Mouse (Mus musculus) 3134 (cell line): Measurements from ENCODE around the gene Cd82.

ENCODE experiments used
- DNase-seq: peaks from one replicate; pipeline ENCODE4 v3.0.0-alpha.2; 2011; ENCODE audit warnings: low spot score; ENCODE audit not compliant: insufficient read length; ENCODE audit errors: extremely low read depth

The Cd82 gene

GRCm38 (mm10) chr2:93469118-93469517 is 6.2 kb upstream of the Cd82 start:
- DNase-seq, result no peak

- no peak for DNase-seq
Observed at GRCm38 (mm10) chr2:93466314-93466713, 3.4 kb upstream of the Cd82 start.

GRCm38 (mm10) chr2:93461869-93462714 is 848 bp downstream of the Cd82 start:
- peak; percentile 99 for DNase-seq

- no peak for DNase-seq
Observed at GRCm38 (mm10) chr2:93460786-93461469, 2.0 kb downstream of the Cd82 start.

- DNase-seq, result no peak
Observed at GRCm38 (mm10) chr2:93459208-93459920, 3.6 kb downstream of the Cd82 start.

- peak; percentile 72 for DNase-seq
Observed at GRCm38 (mm10) chr2:93458332-93459207, 4.4 kb downstream of the Cd82 start.

GRCm38 (mm10) chr2:93457426-93458130 is 5.4 kb downstream of the Cd82 start:
- no peak for DNase-seq

GRCm38 (mm10) chr2:93456140-93456539 is 6.8 kb downstream of the Cd82 start:
- no peak for DNase-seq

GRCm38 (mm10) chr2:93454817-93455591 is 7.9 kb downstream of the Cd82 start:
- no peak for DNase-seq

- no peak for DNase-seq
Observed at GRCm38 (mm10) chr2:93454334-93454733, 8.6 kb downstream of the Cd82 start.

- DNase-seq, result no peak
Observed at GRCm38 (mm10) chr2:93453046-93453445, 9.9 kb downstream of the Cd82 start.

GRCm38 (mm10) chr2:93452506-93452905 is 10.4 kb downstream of the Cd82 start:
- DNase-seq, result no peak

GRCm38 (mm10) chr2:93452057-93452456 is 10.9 kb downstream of the Cd82 start:
- no peak for DNase-seq

- no peak for DNase-seq
Observed at GRCm38 (mm10) chr2:93451219-93451938, 11.6 kb downstream of the Cd82 start.

- DNase-seq, result no peak
Observed at GRCm38 (mm10) chr2:93450695-93451094, 12.2 kb downstream of the Cd82 start.

GRCm38 (mm10) chr2:93449657-93450056 is 13.3 kb downstream of the Cd82 start:
- DNase-seq, result no peak

- no peak for DNase-seq
Observed at GRCm38 (mm10) chr2:93448774-93449173, 14.2 kb downstream of the Cd82 start.

- no peak for DNase-seq
Observed at GRCm38 (mm10) chr2:93447500-93448249, 15.3 kb downstream of the Cd82 start.
